Mouse (Mus musculus) heart, postnatal 4 days (tissue): Measurements from ENCODE around the gene Ppp4r2. TPM values are rescaled to one million over a fixed set of nuclear protein-coding genes. Genes with fewer than 3 reads are reported as not detected.

Experiments used
- DNase-seq: peaks from one replicate; pipeline ENCODE4 v3.0.0; 2021
- total RNA-seq, 2 experiments: library from RNA; stranded (reverse); gene quantifications; 2 replicates each; pipeline ENCODE4 v1.2.3; 2021

Ppp4r2 gene
- total RNA-seq, 2 experiments from 2014 or later, result 64.9 to 66.8 TPM

DNA sequence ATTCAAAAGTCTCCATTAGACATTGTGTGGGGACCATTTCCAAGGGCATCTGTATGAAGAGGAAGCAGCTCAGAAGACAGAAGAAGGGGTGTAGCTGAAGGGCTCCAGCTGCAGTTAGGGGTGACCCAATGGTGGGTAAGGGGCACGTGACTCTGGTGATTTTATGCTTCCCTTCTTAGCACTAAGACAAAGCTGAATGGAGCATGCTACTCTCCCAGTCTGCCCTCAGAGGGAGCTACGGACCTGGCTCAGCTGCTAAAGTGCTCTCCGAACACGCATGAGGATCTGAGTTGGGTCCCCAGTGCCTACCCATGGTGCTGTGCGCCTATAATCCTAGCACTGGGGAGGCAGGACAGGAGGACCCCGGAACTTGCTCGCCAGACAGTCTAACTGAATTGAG lies 52.0 kb downstream of the Ppp4r2 start:
- no peak for DNase-seq

DNA sequence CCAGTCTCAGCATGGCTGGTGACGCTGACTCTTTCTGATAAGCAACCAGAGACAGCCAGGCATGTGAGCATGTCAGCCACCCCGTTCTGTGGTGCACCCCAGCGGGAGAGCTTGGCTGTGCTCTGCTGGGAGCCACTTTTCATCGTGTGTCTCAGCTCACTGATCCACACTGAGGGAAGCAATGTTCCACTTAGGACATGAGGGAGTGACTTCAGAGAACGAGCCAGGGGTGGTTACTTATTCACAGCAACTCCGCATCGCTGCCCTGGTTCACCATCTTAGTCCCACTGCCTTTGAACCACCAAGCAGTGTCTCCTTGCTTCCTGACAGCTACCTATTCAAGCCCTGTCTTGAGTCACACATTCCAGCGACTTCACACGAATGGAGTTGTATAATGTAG lies 53.6 kb downstream of the Ppp4r2 start:
- DNase-seq, result no peak

DNA sequence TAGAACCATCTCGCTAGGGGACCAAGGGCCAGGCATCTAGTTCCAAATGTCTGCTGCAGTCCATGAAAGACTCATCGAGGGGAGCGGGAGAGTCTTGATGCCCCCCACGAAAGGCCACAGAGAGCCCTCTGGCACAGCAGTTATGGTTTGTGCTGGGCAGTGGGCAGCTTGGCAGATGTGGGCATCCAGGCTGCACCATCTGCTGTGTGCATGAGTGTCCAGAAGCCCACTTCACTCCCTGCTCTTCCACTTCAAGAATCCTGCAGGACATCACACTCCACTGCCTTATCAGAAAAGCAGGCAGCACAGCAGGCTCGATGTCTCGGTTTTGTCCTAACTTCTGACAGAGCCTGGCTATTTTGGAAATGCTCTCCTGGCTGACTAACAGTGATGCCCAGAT lies 55.9 kb downstream of the Ppp4r2 start:
- no peak for DNase-seq

DNA sequence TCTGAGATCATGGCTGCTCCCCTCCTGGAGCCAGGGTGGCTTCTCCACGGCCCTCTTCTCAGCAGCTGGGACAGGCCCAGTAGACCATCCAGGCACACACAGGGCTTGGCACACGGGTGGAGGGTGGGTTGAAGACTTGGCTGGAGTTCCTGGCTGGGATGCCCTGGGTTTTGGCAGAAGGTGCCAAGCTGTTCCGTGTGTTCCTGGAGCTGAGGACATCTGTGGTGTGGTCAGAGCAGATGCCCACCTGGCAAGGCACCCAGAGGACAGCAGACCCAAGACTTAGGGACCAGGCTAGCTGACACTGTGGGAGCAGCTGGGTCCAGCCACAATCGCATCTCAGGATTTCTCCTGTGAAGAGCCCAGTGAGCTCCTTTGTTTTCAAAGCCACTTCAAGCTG lies 59.1 kb downstream of the Ppp4r2 start:
- peak; percentile 16 for DNase-seq

DNA sequence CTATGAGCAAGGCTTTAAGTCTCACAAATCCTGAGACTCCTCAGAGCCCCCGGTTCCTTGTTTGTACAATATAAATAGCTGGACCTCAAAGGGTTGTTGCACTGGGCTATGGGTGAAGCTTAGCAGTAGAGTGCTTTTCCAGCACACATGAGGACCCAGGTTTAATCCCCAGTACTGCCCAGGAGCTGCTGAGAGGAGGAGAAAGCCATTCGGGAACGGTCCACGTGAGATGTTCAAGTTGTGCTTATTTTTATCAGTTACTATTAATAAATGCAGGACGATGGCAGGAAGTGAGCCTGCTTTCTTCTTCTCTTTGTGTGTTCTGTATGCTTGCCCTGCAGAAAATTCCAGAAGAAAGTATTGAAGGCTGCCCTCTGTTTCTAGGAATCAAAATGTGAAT lies 59.7 kb downstream of the Ppp4r2 start:
- no peak for DNase-seq

- DNase-seq, result no peak
Observed at GRCm38 (mm10) chr6:100895183-100895582, 61.8 kb downstream of the Ppp4r2 start.

- DNase-seq, result no peak
Observed at GRCm38 (mm10) chr6:100896883-100897282, 63.5 kb downstream of the Ppp4r2 start.

DNA sequence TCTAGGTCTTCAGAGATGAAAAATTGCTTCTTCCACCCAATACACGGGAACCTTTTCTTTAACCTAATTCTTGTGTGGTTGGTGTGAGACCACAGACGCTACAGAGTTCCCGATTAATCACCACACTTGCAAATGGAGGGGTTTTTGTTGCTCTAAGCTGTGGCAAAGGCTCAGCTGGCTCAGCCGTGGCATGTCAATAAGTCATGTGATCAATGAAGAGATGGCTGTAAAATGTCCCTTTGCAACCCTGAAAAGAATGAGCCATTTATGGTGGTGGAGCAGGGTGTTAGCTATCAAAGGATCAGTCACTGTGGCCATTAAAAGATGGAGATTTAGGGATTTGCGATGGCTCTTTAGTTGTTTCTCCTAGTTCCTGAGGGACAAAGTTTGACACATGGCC lies 71.0 kb downstream of the Ppp4r2 start:
- no peak for DNase-seq

DNA sequence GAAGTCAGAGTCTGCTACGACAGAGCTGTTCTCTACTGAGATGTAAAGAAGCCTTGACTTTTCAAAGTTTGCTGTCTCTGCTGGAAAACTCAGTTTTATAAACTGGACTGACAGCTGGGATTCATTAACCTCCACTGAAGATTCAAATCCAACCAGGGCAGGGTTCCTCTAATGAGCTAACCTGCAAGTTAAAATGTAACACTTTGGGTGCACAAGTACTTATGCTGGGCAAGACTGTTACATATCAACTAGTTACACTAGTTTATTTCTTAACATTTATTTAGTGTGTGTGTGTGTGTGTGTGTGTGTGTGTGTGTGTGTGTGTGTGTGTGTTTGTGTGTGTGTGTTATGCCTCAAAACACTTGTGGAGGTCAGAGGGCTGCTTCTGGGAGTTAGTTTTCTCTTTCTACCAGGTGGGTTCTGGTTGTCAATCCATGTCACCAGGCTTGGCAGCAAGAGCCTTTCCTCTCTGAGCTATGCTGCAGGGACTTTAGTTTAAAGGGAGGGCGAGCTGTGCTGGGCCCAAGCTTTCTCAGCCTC lies 76.8 kb downstream of the Ppp4r2 start:
- DNase-seq, result no peak

Other genes starting within 250 kb of the Ppp4r2 start
- gene Shq1, start 162.5 kb upstream of the Ppp4r2 start, total RNA-seq, result 1 to 10 TPM; 5.3 to 5.4 TPM
- gene Gxylt2, start 128.9 kb upstream of the Ppp4r2 start, total RNA-seq, result 1 to 10 TPM; 9.2 to 9.6 TPM